Mouse (Mus musculus) skeletal muscle tissue, postnatal 0 days (tissue): Measurements from ENCODE around the gene Tctn1. TPM values are rescaled to one million over a fixed set of nuclear protein-coding genes. Genes with fewer than 3 reads are reported as not detected.

Experiments used
- polyA plus RNA-seq: library from polyadenylated mRNA; unstranded; fragments of >200 nt; fragmentation: Nextera tagmentation; extraction: Ambion mirVana; gene quantifications from 2 replicates; pipeline ENCODE4 v1.2.1, GENCODE M21; 2015

Gene Tctn1
- polyA plus RNA-seq: 3.6 and 3.7 TPM in 2 replicates

DNA sequence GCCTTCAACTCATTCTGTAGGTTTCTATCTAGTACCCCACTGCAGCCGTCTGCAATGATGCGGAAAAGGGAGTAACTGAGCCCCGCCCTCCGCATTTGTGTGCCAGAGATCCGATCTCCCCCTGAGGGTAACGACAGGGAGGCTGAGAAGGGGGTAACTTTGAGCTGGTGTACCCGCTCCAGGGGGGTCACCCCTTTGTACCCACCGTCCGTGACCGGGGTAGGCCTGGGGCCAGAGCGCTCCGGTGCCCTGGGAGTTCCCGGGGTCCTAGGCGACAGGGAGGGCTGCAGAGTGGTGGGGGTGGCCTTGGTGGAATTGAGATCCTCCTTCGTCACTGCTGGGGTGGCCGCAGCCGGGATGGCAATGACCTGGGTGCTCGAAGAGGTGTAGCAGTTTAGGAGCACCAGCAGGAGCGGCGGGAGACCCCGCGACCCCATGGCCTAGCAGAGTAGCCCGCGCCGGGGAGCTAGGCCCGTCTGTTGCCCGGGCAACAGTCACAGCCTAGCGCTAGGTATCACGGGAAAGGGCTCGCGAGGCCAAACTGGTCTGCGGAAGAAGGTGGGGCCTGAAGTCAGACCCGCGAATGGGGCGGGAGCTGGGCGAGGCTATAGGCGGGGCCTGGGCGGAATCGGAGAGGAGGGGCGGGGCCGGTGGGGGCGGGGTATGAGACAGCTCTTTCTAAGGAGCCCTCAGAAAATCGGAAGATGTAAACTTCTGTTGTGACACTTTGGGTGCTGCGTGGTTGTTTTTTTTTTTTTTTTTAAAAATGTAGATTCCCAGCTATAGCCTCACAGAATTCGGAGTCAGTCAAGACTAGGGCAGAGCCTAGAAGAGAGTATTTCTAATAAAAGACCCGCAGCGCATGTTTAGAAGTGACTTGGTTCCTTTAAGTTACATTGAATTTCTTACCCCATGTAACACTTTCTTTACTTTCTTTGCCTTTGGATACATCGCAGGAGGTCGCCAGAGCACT, at the start of gene Tctn1:
Gene Tctn1, minus strand, starts transcription at position 528 of the 973 bp plus-strand sequence.

DNA sequence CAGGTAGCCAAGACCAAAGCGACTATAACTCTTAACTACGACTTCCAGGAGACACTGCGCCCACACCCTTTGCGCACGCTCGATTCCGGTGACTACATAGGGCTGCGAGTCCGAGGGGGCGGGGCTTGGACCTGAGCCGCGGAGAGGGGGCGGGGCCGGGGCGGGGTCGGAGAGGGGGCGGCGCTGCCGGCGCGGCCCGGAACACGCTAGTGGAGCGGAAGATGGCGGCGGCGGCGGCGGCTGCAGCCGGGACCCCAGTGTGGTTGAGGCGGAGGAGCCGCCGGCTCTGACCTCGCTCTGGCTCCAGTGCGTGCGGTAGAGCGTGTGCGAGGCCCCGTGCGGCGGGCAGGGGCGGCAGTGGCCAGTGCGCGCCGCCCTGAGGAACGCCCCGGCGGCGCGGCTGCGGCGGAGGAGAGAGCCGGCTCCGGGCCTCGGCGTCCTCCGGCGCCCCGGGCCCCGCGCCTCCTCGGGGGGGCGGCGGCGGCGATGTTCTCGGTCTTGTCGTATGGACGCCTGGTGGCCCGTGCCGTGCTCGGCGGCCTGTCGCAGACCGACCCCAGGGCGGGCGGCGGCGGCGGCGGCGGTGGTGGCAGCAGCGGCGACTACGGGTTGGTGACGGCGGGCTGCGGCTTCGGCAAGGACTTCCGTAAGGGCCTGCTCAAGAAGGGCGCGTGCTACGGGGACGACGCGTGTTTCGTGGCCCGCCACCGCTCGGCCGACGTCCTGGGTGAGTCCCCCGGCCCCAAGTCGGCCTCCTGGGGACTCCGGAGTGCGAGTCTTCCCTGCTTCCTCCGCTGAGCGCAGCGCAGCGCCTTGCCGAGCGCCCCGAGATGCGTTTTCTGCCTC, 20.1 kb upstream of the Tctn1 start, which contains the start of gene Pptc7:
Gene Pptc7, plus strand, starts transcription at position 183 of the 846 bp plus-strand sequence.

DNA sequence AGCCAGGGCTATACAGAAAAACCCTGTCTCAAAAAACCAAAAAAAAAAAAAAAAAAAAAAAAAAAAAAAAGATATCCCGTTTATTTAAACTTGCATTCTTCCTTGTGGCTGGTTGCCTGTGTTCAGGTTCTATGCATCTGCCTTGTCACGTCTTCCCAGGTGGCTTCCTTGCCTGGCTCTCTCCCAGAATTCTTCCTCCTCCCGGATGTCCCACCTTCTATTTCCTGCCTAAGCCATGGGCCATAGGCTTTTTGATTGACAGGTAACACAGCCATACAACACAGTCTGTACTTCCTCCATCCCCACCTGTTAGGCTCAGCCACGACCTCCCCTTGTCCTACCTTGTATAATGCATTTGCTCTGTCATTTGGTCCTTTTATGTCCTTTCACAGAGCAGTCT, 57.8 kb downstream of the Tctn1 start, which contains the start of gene Hvcn1:
Gene Hvcn1, plus strand, starts transcription at position 330 of the 400 bp plus-strand sequence.

Other genes starting within 250 kb of the Tctn1 start
- 0.46 and 0.58 TPM in 2 replicates for gene Cux2, start 214.4 kb downstream of the Tctn1 start, polyA plus RNA-seq
- gene Myl2, start 163.5 kb downstream of the Tctn1 start, polyA plus RNA-seq: 368 and 373 TPM in 2 replicates
- 0.41 and 0.88 TPM in 2 replicates for gene Ccdc63, start 123.6 kb downstream of the Tctn1 start, polyA plus RNA-seq
- gene Ppp1cc, start 106.2 kb downstream of the Tctn1 start, polyA plus RNA-seq: 91.7 and 104 TPM in 2 replicates
- gene Hvcn1, start 57.7 kb downstream of the Tctn1 start, polyA plus RNA-seq: 5.9 and 7.2 TPM in 2 replicates
- 9.0 and 10.3 TPM in 2 replicates for gene Pptc7, start 19.9 kb upstream of the Tctn1 start, polyA plus RNA-seq
- gene Rad9b, start 89.8 kb upstream of the Tctn1 start, polyA plus RNA-seq: 6.6 and 8.2 TPM in 2 replicates
- gene Vps29, start 89.9 kb upstream of the Tctn1 start, polyA plus RNA-seq: 124 and 137 TPM in 2 replicates
- gene Gpn3, start 107.4 kb upstream of the Tctn1 start, polyA plus RNA-seq: 37.4 and 40.1 TPM in 2 replicates
- gene Fam216a, start 107.9 kb upstream of the Tctn1 start, polyA plus RNA-seq: 22.7 and 25.2 TPM in 2 replicates
- gene Arpc3, start 127.4 kb upstream of the Tctn1 start, polyA plus RNA-seq: 59.2 and 79.9 TPM in 2 replicates
- gene Anapc7, start 157.2 kb upstream of the Tctn1 start, polyA plus RNA-seq: 24.2 TPM in 2 replicates
- gene Atp2a2, start 237.8 kb upstream of the Tctn1 start, polyA plus RNA-seq: 48.4 and 48.8 TPM in 2 replicates